In genomic region chr3:118418981-118419380, GRCm38 (mm10) we compare ENCODE assay signal across 13 mouse cellular contexts.
"Had no signal": no experiment of that assay in that cellular context is flagged by ENCODE, and none has a peak within 500 bp of the region (broad histone marks: within the 10 kb centered on the region; RNA-seq: fewer than 3 reads in every experiment).

No protein-coding gene starts in this region.

- DNase-seq: lung, adult 18-20 months; lung, embryonic 14.5 days; lung, postnatal 10 days; lung, postnatal 4 days; midbrain, embryonic 14.5 days; right cerebral cortex, postnatal 14 days; thymus, adult 2 months; thymus, postnatal 25 days; thymus, postnatal 4 days had no signal

- H3K27me3 ChIP-seq: midbrain, embryonic 12.5 days; neural tube, embryonic 12.5 days; stomach, embryonic 15.5 days had no signal

- H3K36me3 ChIP-seq: midbrain, embryonic 10.5 days; midbrain, embryonic 12.5 days; neural tube, embryonic 12.5 days; stomach, embryonic 15.5 days had no signal

- H3K4me2 ChIP-seq: lung, embryonic 14.5 days; midbrain, embryonic 12.5 days; neural tube, embryonic 12.5 days; stomach, embryonic 15.5 days had no signal

- H3K4me3 ChIP-seq: midbrain, embryonic 10.5 days; midbrain, embryonic 12.5 days; neural tube, embryonic 12.5 days; stomach, embryonic 15.5 days had no signal
